Mouse (Mus musculus): ENCODE measurements around the gene Scamp3. TPM values are rescaled to one million over a fixed set of nuclear protein-coding genes. Genes with fewer than 3 reads are reported as not detected.

Scamp3 gene
- total and polyA plus RNA-seq, 3 experiments: 4.5 to 72.7 (median 12.5) TPM

DNA sequence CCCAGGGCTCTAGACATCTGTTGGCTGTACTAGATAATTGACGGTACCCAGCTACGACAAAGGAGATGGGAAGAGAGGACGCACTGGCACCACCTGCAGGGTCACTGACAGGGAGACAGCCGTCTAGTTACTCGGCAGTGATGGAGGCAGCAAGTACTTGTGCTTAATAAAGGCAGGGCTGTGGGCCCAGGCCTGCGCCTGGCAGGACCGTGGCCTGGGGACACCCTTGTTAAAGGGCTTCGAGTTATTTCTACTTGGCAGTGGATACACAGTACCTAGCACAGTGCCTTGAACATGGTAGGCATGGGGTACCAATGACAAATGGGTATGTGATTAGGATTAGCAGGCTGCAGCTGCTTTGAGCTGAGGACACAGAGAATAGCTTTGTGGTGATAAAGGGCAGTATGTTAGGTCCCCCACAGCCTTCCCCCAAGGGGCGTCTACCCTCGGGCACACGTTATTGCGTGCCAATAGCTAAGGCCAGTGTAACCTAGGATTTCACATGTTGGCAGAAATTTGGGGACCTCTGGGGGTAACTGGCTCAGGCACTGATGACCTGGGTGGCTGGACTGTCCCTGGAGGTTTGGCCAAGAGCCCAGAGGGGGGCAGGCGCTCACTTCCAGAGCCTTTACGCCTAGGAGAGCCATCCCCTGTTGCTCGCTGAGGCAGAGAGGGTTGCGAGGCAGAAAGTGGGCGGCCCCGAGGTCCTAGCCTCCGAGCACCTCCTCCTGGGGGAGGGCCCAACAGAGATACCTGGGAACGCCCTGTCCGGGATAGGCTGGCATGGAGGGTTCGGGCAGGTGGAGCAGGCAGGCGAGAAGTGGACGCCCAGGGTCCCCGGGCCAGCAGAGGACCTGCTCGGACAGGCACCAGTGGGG is 29.9 kb upstream of the Scamp3 start:
- Histone ChIP-seq H3K9ac (ENCODE audit: insufficient read depth, low read depth) (no peak overlapping the region), H3K36me3 (replicated peaks in 1 of 2; ENCODE audit: control insufficient read depth in 1 of 2, insufficient read depth in 1 of 2, low read length in 1 of 2) (peaks cover 0 to 46% of the 10 kb centered on the region in 2 experiments), H3K79me2 (replicated peaks; ENCODE audit: control insufficient read depth, extremely low read depth, insufficient read depth, poor library complexity, severe bottlenecking) (no peaks in the 10 kb centered on the region), H3K9me3 (replicated peaks; ENCODE audit: low read length) (no peaks in the 10 kb centered on the region), H3K4me3 (replicated peaks in 1 of 3; ENCODE audit: low read depth in 2 of 3, low read length in 2 of 3, poor library complexity in 1 of 3) (no peak overlapping the region), H3K27ac (ENCODE audit: insufficient read depth, low read depth) (no peak overlapping the region), H3K4me2 (ENCODE audit: insufficient read depth, low read depth, poor library complexity, severe bottlenecking) (no peak overlapping the region), H3K4me1 (ENCODE audit: control insufficient read depth in 1 of 2, insufficient read depth in 2 of 2) (no peaks in the 10 kb centered on the region), H3K27me3 (replicated peaks) (no peaks in the 10 kb centered on the region)
- in situ Hi-C loops (cut with MboI; ENCODE audit: low pct_ligation_motif_present, low pct_unique_long_range_greater_than_20kb, low sequenced_read_pairs) (no loop called here), dilution Hi-C loops (cut with MboI; ENCODE audit: extremely low pct_ligation_motif_present, extremely low pct_unique_long_range_greater_than_20kb, low sequenced_read_pairs) (no loop called here)
- DNase-seq (ENCODE audit: extremely low read depth): no peak
- TF ChIP-seq ZNF384 (IDR thresholded peaks at IDR 0.05; ENCODE audit: low read depth, low read length) (no peak), HCFC1 (IDR thresholded peaks at IDR 0.05; ENCODE audit: low read depth, low read length) (no peak), ZMIZ1 (IDR thresholded peaks at IDR 0.05; ENCODE audit: low read depth, low read length) (no peak), TCF12 (IDR thresholded peaks at IDR 0.05; ENCODE audit: low read depth, low read length) (no peak), MYC (IDR thresholded peaks at IDR 0.05; ENCODE audit: low read depth, low read length) (no peak), JUN (IDR thresholded peaks at IDR 0.05; ENCODE audit: insufficient read depth, low read depth, low read length) (no peak), ETS1 (conservative IDR thresholded peaks at IDR 0.05; ENCODE audit: low read depth, low read length) (no peak), E2F4 (IDR thresholded peaks at IDR 0.05; ENCODE audit: insufficient replicate concordance, low read depth, low read length) (no peak), POLR2AphosphoS2 (IDR thresholded peaks at IDR 0.05; ENCODE audit: low read depth, low read length) (no peak), MEF2A (IDR thresholded peaks at IDR 0.05; ENCODE audit: borderline replicate concordance, low read depth, low read length) (no peak), RAD21 (IDR thresholded peaks at IDR 0.05; ENCODE audit: low read depth, low read length) (no peak), SIN3A (IDR thresholded peaks at IDR 0.05; ENCODE audit: low read length) (no peak), MAZ (IDR thresholded peaks at IDR 0.05; ENCODE audit: low read depth, low read length) (no peak), NELFE (IDR thresholded peaks at IDR 0.05; ENCODE audit: low read depth, low read length) (no peak)

- Histone ChIP-seq H3K4me1 (ENCODE audit: control insufficient read depth in 1 of 2, insufficient read depth in 2 of 2) (no peaks in the 10 kb centered on the region), H3K9me3 (replicated peaks; ENCODE audit: low read length) (no peaks in the 10 kb centered on the region), H3K4me3 (replicated peaks in 1 of 3; ENCODE audit: low read depth in 2 of 3, low read length in 2 of 3, poor library complexity in 1 of 3) (no peak overlapping the region), H3K79me2 (replicated peaks; ENCODE audit: control insufficient read depth, extremely low read depth, insufficient read depth, poor library complexity, severe bottlenecking) (no peaks in the 10 kb centered on the region), H3K27ac (ENCODE audit: insufficient read depth, low read depth) (no peak overlapping the region), H3K36me3 (replicated peaks in 1 of 2; ENCODE audit: control insufficient read depth in 1 of 2, insufficient read depth in 1 of 2, low read length in 1 of 2) (peaks cover 0 to 52% of the 10 kb centered on the region in 2 experiments), H3K4me2 (ENCODE audit: insufficient read depth, low read depth, poor library complexity, severe bottlenecking) (no peak overlapping the region), H3K9ac (ENCODE audit: insufficient read depth, low read depth) (no peak overlapping the region), H3K27me3 (replicated peaks) (no peaks in the 10 kb centered on the region)
- in situ Hi-C loops (cut with MboI; ENCODE audit: low pct_ligation_motif_present, low pct_unique_long_range_greater_than_20kb, low sequenced_read_pairs): no loop called here
- dilution Hi-C loops (cut with MboI; ENCODE audit: extremely low pct_ligation_motif_present, extremely low pct_unique_long_range_greater_than_20kb, low sequenced_read_pairs): no loop called here
- no peak for TF ChIP-seq ELF1 (IDR thresholded peaks at IDR 0.05; ENCODE audit: low read depth, low read length)
- TF ChIP-seq CHD2 (IDR thresholded peaks at IDR 0.05; ENCODE audit: low read length): no peak
- no peak for TF ChIP-seq CTCF (conservative IDR thresholded peaks at IDR 0.05 in 1 of 2, IDR thresholded peaks at IDR 0.05 in 1 of 2; ENCODE audit: low read depth in 2 of 2, low read length in 2 of 2)
- no peak for TF ChIP-seq E2F4 (IDR thresholded peaks at IDR 0.05; ENCODE audit: insufficient replicate concordance, low read depth, low read length)
- no peak for TF ChIP-seq KAT2A (IDR thresholded peaks at IDR 0.05; ENCODE audit: insufficient replicate concordance, low read length)
- no peak for DNase-seq (ENCODE audit: extremely low read depth)
These were observed 29.3 kb upstream of the Scamp3 start for GRCm38 (mm10) chr3:89147979-89148311.
